Mouse (Mus musculus): ENCODE results near the gene Gm10273. TPM values are rescaled to one million over a fixed set of nuclear protein-coding genes. Genes with fewer than 3 reads are reported as not detected.

The Gm10273 gene
- polyA plus RNA-seq, 1 experiment, result 15.9 TPM

- Histone ChIP-seq H3K27ac (ENCODE audit: insufficient read depth, low read length) (no peak overlapping the region), H3K4me3 (replicated peaks; ENCODE audit: insufficient read depth, low read depth, low read length) (no peak overlapping the region), H3K4me1 (ENCODE audit: control insufficient read depth, insufficient read depth, low read length) (no peaks in the 10 kb centered on the region), H3K27me3 (ENCODE audit: control insufficient read depth, insufficient read depth, low read length) (no peaks in the 10 kb centered on the region)
- WGBS, result 57% methylated on average over 7 of the region's 7 CpGs
- TF ChIP-seq CTCF (IDR thresholded peaks at IDR 0.05; ENCODE audit: borderline replicate concordance, insufficient read depth, low read depth, low read length) (no peak), POLR2A (IDR thresholded peaks at IDR 0.05; ENCODE audit: borderline replicate concordance, insufficient read depth, low read length) (no peak)
- DNase-seq, result no peak
These were observed 47.8 kb downstream of the Gm10273 start for GRCm38 (mm10) chr10:59443212-59443611.

- no peaks in the 10 kb centered on the region for H3K4me1 ChIP-seq (ENCODE audit: control insufficient read depth, insufficient read depth, low read length)
- H3K27me3 ChIP-seq (ENCODE audit: control insufficient read depth, insufficient read depth, low read length), result no peaks in the 10 kb centered on the region
- no peak overlapping the region for H3K4me3 ChIP-seq (replicated peaks; ENCODE audit: insufficient read depth, low read depth, low read length)
- DNase-seq, result no peak
- TF ChIP-seq CTCF (IDR thresholded peaks at IDR 0.05; ENCODE audit: borderline replicate concordance, insufficient read depth, low read depth, low read length) (no peak), POLR2A (IDR thresholded peaks at IDR 0.05; ENCODE audit: borderline replicate concordance, insufficient read depth, low read length) (no peak)
- WGBS, result 58% methylated on average over 3 of the region's 3 CpGs
- no peak overlapping the region for H3K27ac ChIP-seq (ENCODE audit: insufficient read depth, low read length)
These were observed 48.7 kb downstream of the Gm10273 start for GRCm38 (mm10) chr10:59444106-59444505.

GRCm38 (mm10) chr10:59444635-59445034 is 49.2 kb downstream of the Gm10273 start:
- Histone ChIP-seq H3K27me3 (ENCODE audit: control insufficient read depth, insufficient read depth, low read length) (no peaks in the 10 kb centered on the region), H3K27ac (ENCODE audit: insufficient read depth, low read length) (no peak overlapping the region), H3K4me1 (ENCODE audit: control insufficient read depth, insufficient read depth, low read length) (no peaks in the 10 kb centered on the region), H3K4me3 (replicated peaks; ENCODE audit: insufficient read depth, low read depth, low read length) (no peak overlapping the region)
- no peak for DNase-seq
- TF ChIP-seq POLR2A (IDR thresholded peaks at IDR 0.05; ENCODE audit: borderline replicate concordance, insufficient read depth, low read length), result no peak
- no peak for TF ChIP-seq CTCF (IDR thresholded peaks at IDR 0.05; ENCODE audit: borderline replicate concordance, insufficient read depth, low read depth, low read length)
- 21% methylated on average over 8 of the region's 8 CpGs for WGBS

Other genes starting within 250 kb of the Gm10273 start
- 8.5 and 8.6 TPM in 2 replicates for gene Sept10, start 173.8 kb upstream of the Gm10273 start, polyA plus RNA-seq (2012; rRNA removed)
- 5.8 and 6.0 TPM in 2 replicates for gene Sowahc, start 173.7 kb upstream of the Gm10273 start, polyA plus RNA-seq (2012; rRNA removed)
- 17.7 and 18.8 TPM in 2 replicates for gene P4ha1, start 72.3 kb upstream of the Gm10273 start, polyA plus RNA-seq (2012; rRNA removed)
- gene Pla2g12b, start 8.0 kb downstream of the Gm10273 start, polyA plus RNA-seq (2012; rRNA removed), result not detected in 2 replicates
- 0.13 and 0.14 TPM in 2 replicates for gene Oit3, start 46.1 kb downstream of the Gm10273 start, polyA plus RNA-seq (2012; rRNA removed)
- not detected in 2 replicates for gene Gm10322, start 220.4 kb downstream of the Gm10273 start, polyA plus RNA-seq (2012; rRNA removed)
- gene Mcu, start 221.1 kb downstream of the Gm10273 start, polyA plus RNA-seq (2012; rRNA removed), result 32.4 and 34.1 TPM in 2 replicates